Mouse (Mus musculus): ENCODE measurements around the gene Ube2h. TPM values are rescaled to one million over a fixed set of nuclear protein-coding genes. Genes with fewer than 3 reads are reported as not detected.

The Ube2h gene
- polyA plus RNA-seq, 2 experiments from 2014 or later = 145 to 167 TPM

- ATAC-seq = no peak
Observed at GRCm38 (mm10) chr6:30242928-30243327, 61.4 kb downstream of the Ube2h start.

GRCm38 (mm10) chr6:30240105-30240504, 64.2 kb downstream of the Ube2h start:
- ATAC-seq = no peak

- ATAC-seq = no peak
Observed at GRCm38 (mm10) chr6:30239207-30239606, 65.1 kb downstream of the Ube2h start.

- ATAC-seq = no peak
Observed at GRCm38 (mm10) chr6:30238079-30238478, 66.3 kb downstream of the Ube2h start.

GRCm38 (mm10) chr6:30236564-30236963, 67.8 kb downstream of the Ube2h start:
- no peak for ATAC-seq

- ATAC-seq = no peak
Observed at GRCm38 (mm10) chr6:30231758-30232293, 72.5 kb downstream of the Ube2h start.

GRCm38 (mm10) chr6:30230246-30230645, 74.1 kb downstream of the Ube2h start:
- no peak for ATAC-seq

GRCm38 (mm10) chr6:30228921-30229320, 75.4 kb downstream of the Ube2h start:
- no peak for ATAC-seq

- no peak for ATAC-seq
Observed at GRCm38 (mm10) chr6:30228353-30228752, 76.0 kb downstream of the Ube2h start.

GRCm38 (mm10) chr6:30226971-30227700, 77.2 kb downstream of the Ube2h start:
- peak; percentile 41 for ATAC-seq

- no peak for ATAC-seq
Observed at GRCm38 (mm10) chr6:30224693-30225092, 79.6 kb downstream of the Ube2h start.

- ATAC-seq = no peak
Observed at GRCm38 (mm10) chr6:30222321-30222720, 82.0 kb downstream of the Ube2h start.

- ATAC-seq = no peak
Observed at GRCm38 (mm10) chr6:30217581-30217980, 86.8 kb downstream of the Ube2h start.

- ATAC-seq = no peak
Observed at GRCm38 (mm10) chr6:30212468-30212867, 91.9 kb downstream of the Ube2h start.

- no peak for ATAC-seq
Observed at GRCm38 (mm10) chr6:30211641-30212455, 92.5 kb downstream of the Ube2h start.

- peak; percentile 84 for ATAC-seq
Observed at GRCm38 (mm10) chr6:30210788-30211187, 93.6 kb downstream of the Ube2h start.

GRCm38 (mm10) chr6:30208844-30209243, 95.5 kb downstream of the Ube2h start:
- no peak for ATAC-seq

- ATAC-seq = peak; percentile 90
Observed at GRCm38 (mm10) chr6:30205587-30206202, 98.6 kb downstream of the Ube2h start.

- peak; percentile 32 for ATAC-seq
Observed at GRCm38 (mm10) chr6:30205180-30205538, 99.2 kb downstream of the Ube2h start.

- ATAC-seq = no peak
Observed at GRCm38 (mm10) chr6:30204383-30205179, 99.8 kb downstream of the Ube2h start.

- ATAC-seq = no peak
Observed at GRCm38 (mm10) chr6:30196143-30196542, 108.2 kb downstream of the Ube2h start.

GRCm38 (mm10) chr6:30195656-30196055, 108.7 kb downstream of the Ube2h start:
- ATAC-seq = no peak
